Mouse (Mus musculus) liver, adult (tissue): ENCODE results near the gene Tex37.

ENCODE experiments used
- GATA4 ChIP-seq: IDR thresholded peaks from 2 replicates; pipeline ENCODE4 v1.6.1; 2014; ENCODE audit warnings: mild to moderate bottlenecking, low read length; ENCODE audit not compliant: insufficient replicate concordance

The Tex37 gene

GRCm38 (mm10) chr6:70911668-70912395 lies 6.9 kb downstream of the Tex37 start:
- TF ChIP-seq GATA4 = no peak

GRCm38 (mm10) chr6:70910285-70910684 lies 8.4 kb downstream of the Tex37 start:
- TF ChIP-seq GATA4 = no peak

- TF ChIP-seq GATA4 = no peak
These were observed 9.2 kb downstream of the Tex37 start for GRCm38 (mm10) chr6:70909572-70909971.

GRCm38 (mm10) chr6:70903689-70904088 lies 15.0 kb downstream of the Tex37 start:
- TF ChIP-seq GATA4 = no peak

GRCm38 (mm10) chr6:70899594-70900003 lies 19.1 kb downstream of the Tex37 start:
- TF ChIP-seq GATA4 = no peak

- no peak for TF ChIP-seq GATA4
These were observed 20.6 kb downstream of the Tex37 start for GRCm38 (mm10) chr6:70898166-70898565.

GRCm38 (mm10) chr6:70887993-70888392 lies 30.7 kb downstream of the Tex37 start:
- TF ChIP-seq GATA4 = no peak

GRCm38 (mm10) chr6:70880714-70881304 lies 37.9 kb downstream of the Tex37 start:
- no peak for TF ChIP-seq GATA4

GRCm38 (mm10) chr6:70875017-70875416 lies 43.7 kb downstream of the Tex37 start:
- TF ChIP-seq GATA4 = no peak

GRCm38 (mm10) chr6:70874035-70874775 lies 44.5 kb downstream of the Tex37 start:
- no peak for TF ChIP-seq GATA4

- TF ChIP-seq GATA4 = no peak
These were observed 46.2 kb downstream of the Tex37 start for GRCm38 (mm10) chr6:70872570-70872969.

GRCm38 (mm10) chr6:70872128-70872527 lies 46.6 kb downstream of the Tex37 start:
- no peak for TF ChIP-seq GATA4

- TF ChIP-seq GATA4 = no peak
These were observed 47.2 kb downstream of the Tex37 start for GRCm38 (mm10) chr6:70871511-70871980.

GRCm38 (mm10) chr6:70867297-70867696 lies 51.4 kb downstream of the Tex37 start:
- no peak for TF ChIP-seq GATA4

GRCm38 (mm10) chr6:70866761-70867160 lies 52.0 kb downstream of the Tex37 start:
- TF ChIP-seq GATA4 = no peak

- TF ChIP-seq GATA4 = no peak
These were observed 54.4 kb downstream of the Tex37 start for GRCm38 (mm10) chr6:70864285-70864684.
